Mouse (Mus musculus) right cerebral cortex, postnatal 14 days (tissue): Measurements from ENCODE around the gene Zkscan14.
"Not testable (repeated sequence)": the region's sequence is repeated elsewhere in the genome, so short reads cannot be mapped to it uniquely, and the experiment has no call there.

ENCODE experiments used
- DNase-seq: peaks from one replicate; pipeline ENCODE4 v3.0.0; 2022

Zkscan14 gene

DNA sequence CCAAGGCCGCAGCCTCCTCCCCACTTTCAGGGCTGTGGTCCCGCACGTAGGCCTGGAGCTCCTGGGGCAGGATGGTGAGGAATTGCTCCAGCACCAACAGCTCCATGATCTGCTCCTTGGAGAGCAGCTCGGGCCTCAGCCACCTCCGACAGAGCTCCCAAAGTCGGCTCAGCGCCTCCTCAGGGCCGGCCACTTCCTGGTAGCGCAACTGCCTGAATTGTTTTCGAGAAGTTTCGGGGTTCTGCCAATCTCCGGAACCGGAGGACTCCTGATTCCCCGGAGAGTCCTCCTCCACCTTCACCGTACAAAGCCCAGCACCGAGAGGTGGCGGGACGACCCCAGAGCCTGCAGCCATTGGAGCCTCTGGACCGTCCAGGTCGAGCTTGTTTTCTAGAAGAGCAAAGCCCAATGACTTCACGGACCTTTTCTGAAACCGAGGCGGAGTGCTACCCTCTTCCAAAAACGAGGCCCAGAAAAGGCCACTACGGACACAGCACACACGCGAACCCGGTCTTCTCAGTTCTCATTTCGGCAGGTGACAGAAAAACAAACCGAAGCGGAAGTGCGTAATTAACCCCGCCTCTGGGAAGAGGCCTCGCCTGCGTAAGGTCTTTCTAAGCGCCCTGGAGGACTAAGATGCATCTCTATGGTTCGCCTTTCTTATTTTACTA, at the start of gene Zkscan14:
Gene Zkscan14, minus strand, starts transcription at position 548 of the 671 bp plus-strand sequence.
- peak; percentile 59 for DNase-seq

DNA sequence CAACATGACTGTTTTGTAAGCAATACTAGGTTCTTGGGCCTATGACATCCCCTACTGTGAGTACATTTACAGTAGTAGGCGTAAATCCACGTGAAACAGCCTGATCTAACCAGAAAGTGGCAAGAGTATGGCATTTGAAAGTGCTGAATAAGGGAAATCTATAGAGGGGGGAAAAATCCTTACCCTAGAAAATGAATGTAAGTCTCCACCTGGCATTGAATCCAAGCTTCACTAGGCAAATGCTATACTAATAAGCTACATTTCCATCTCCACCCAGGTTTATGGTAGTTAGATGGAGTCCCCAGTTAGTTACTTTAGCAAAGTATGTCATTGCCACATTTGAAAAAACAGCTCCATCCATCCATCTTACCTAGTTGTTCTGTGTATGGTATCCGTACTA, 47.9 kb upstream of the Zkscan14 start:
- no peak for DNase-seq

- no peak for DNase-seq
Observed at GRCm38 (mm10) chr5:145234636-145235035, 33.0 kb upstream of the Zkscan14 start.

DNA sequence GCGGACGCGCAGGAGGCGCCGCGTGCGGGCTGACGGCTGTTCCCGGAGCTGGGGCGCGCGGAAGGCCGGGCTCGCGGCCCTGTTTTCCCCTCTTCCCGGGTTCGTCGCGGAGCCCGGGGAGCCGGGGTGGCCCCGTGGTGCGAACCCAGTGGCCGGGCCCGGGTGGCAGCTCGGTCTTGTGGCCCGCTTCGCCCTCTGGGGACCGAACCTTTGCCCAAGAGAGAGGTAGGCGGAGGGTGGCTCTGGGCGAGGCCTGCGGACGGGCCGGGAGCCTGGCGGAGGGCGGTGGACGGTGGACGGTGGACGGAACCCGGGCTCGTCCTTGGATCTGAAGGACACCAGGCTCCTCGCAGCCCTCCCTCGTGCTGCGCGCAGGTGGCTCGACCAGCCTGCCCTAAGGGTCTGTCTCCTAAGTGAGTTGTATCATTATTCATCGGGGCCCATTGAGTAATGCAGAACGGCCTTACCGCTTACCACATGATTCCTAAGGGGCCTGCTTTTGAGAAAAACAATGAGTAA, 30.3 kb upstream of the Zkscan14 start:
- no peak for DNase-seq

- peak; percentile 95 for DNase-seq
Observed at GRCm38 (mm10) chr5:145231367-145231871, 29.8 kb upstream of the Zkscan14 start, which contains the start of gene Zfp655. TSS of gene Zfp655 (plus strand) at chr5:145231715.

DNA sequence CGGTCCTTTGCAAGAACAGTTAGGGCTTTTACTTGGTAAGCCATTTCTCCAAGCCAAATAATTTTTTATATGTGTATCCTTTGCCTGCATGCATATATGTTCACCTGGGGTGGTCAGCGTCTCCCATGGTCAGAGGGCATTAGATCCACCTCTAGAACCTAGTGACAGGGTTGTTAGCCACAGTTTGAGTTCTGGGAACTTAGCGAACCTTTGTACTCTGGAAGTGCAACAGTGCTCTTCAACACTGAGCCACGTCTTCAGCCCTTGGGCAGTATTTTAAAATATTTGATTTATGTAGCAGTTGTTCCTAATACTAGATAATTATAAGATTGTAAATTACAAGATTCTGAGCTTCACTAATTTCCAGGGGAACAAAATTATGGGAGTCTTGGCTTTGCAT, 29.0 kb upstream of the Zkscan14 start:
- DNase-seq = no peak

GRCm38 (mm10) chr5:145229283-145229682, 27.6 kb upstream of the Zkscan14 start:
- DNase-seq = not testable (repeated sequence)

DNA sequence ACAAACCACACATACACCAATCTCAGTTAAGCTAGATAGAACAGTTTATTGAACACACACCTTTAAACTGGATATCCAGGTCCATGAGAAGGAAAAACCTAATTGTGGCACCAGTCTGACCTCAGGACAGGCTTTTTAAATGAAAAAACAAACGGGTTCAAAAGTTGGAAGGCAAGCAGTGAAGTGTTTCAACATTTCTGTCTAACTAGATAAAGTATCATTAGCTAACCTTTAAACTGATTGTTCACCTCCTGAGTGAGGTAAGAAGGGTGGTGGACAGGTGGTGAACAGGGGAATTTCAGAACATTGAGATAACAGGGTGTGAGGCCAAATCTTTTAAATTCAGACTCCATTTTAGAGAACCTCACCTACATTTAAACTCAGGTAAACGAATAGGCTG, 24.8 kb upstream of the Zkscan14 start:
- DNase-seq = no peak

GRCm38 (mm10) chr5:145223395-145223794, 21.7 kb upstream of the Zkscan14 start:
- no peak for DNase-seq

GRCm38 (mm10) chr5:145222840-145223239, 21.2 kb upstream of the Zkscan14 start:
- DNase-seq = no peak

DNA sequence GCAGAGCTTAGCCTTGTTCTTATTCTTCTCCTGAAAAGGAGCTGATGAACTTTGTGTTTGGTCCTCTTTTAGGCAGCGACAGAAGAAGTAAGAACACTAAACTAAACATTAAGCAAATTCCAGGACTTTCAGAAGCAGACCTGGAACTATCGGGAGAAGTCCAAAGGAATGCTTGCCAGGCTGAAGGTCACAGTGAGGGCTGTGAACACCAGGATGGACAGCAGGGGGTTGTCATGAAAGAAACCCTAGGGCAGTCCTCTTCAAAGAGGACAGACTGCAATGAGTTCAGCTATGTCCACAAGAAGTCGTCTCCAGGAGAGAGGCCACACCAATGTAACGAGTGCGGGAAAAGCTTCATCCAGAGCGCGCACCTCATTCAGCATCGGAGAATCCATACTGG, 18.3 kb upstream of the Zkscan14 start:
- DNase-seq = no peak

GRCm38 (mm10) chr5:145218671-145219070, 17.0 kb upstream of the Zkscan14 start:
- DNase-seq = no peak

GRCm38 (mm10) chr5:145218206-145218605, 16.5 kb upstream of the Zkscan14 start:
- DNase-seq = no peak

DNA sequence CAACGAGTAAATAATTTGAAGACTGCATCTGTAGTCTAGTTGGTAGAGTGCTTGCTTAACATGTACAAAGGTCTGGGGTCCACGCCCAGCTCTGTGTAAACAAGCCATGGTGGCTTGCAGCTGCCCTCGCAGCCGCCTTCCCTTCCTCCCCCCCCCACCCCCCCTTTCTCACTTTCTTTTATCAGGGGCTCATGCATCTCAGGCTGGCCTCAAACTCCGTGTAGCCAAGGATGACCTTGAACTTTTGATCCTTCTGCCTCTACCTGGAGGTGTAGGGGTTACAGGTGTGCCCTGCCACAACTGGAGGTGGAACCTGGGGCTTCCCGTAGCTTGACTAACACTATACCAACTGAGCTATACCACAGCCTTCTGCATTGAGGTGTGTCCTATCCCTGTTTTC, 16.1 kb upstream of the Zkscan14 start:
- no peak for DNase-seq

GRCm38 (mm10) chr5:145214679-145215078, 13.0 kb upstream of the Zkscan14 start:
- DNase-seq = no peak

- DNase-seq = no peak
Observed at GRCm38 (mm10) chr5:145213505-145213904, 11.8 kb upstream of the Zkscan14 start.

DNA sequence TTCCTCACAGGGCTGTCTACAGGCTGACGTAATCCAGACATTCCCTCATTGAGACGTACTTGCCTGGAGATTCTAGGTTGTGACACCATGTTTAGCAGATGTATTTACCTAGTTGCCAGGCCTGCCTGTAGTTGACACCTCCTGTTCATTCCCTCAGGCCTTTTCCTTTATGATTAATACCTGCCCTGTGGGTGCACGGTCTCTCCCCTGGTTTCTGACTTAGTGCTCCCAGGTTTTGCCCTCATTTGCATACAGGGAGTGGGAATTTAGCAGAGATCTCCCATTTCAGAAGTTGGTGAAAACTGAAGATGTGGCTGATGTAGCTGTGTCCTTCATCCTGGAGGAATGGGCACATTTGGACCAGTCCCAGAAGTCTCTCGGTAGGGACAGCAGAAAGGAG, 10.5 kb upstream of the Zkscan14 start:
- DNase-seq = no peak

- no peak for DNase-seq
Observed at GRCm38 (mm10) chr5:145211340-145211739, 9.7 kb upstream of the Zkscan14 start.

- DNase-seq = not testable (repeated sequence)
Observed at GRCm38 (mm10) chr5:145208391-145208790, 6.7 kb upstream of the Zkscan14 start.

DNA sequence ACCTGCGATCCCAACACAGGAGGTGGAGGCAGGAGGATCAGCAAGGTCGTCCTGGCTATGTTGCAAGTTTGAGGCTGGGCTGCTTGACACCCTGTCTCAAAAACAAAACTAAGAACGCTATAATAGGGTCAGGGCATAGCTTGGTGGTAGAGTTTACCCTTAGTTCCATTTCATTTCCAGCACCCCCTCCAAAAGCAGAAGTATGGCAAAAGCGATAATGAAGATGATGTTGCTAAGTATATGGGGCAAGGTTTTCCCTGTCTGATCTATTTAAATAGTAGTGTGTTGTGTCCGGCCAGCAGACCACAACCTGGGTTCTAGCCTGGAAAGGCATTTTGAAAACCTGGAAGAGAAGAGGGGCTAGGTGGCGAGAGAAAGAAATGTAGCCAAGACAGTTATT, 6.3 kb upstream of the Zkscan14 start:
- DNase-seq = no peak

DNA sequence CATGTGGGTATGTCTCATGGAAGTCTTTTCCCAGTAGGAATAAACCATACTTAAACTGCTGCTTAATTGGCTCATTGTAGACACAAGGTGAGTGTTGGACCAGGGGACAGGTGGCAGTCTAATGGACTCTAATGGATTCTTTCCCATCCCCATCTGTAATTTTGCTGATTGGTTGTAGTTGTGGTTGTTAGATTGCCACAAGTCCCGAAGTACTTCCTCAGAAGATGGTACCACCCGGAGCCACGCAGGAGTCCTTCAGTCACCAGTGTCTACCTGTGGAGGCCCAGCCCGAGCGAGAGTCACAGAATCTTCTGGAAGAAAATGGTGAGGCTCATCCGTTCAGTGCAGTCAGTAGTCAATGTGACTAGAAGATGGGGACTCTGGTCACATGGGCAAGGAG, 5.7 kb upstream of the Zkscan14 start:
- DNase-seq = no peak

DNA sequence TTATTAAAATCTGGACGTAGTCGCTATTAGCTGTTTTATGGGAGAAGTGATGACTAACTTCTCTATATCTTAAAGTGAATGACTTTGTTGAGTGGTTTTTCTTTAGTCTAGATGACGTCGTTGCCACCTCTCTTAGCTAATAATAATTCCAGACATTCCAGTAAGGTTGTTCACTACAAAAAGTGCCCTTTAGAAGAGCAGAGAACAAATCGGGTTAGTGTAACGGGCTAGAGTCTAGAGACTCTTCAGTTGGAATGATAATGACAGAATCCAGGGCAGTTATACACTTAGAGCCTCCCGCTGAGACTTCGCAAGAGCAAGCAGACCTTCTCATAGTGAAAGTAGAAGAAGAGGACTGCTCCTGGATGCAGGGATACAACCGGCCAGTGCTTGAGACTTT, 3.4 kb upstream of the Zkscan14 start:
- no peak for DNase-seq

GRCm38 (mm10) chr5:145203936-145204691, 2.4 kb upstream of the Zkscan14 start, which contains the start of gene Zkscan5:
TSS of gene Zkscan5 (plus strand) at chr5:145204562.
- peak; percentile 98 for DNase-seq

- no peak for DNase-seq
Observed at GRCm38 (mm10) chr5:145202446-145202845, 778 bp upstream of the Zkscan14 start.
